18 mouse cellular contexts compared by ENCODE assay signal in the genomic region with DNA sequence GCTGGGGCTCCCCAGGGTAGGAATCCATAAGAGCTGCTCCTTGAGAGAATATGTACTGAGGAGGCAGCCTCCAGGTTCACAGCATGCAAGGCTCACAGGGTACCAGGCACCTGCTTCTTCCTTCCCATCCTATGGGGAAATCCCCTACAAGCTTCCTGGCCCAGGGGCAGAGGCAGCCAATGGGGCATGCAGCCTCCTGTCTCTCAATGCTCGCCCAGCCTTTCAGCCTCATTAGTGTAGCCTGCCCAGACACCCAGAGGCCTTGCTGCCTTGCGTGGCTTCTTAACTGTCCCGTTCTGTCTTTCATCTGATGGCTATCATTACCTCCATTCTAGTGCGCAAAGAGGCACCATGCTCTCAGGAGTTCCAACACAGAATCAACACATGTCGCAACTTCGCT.
DNase-seq lines count a peak whose midpoint lies in the region; ATAC-seq lines count a peak whose summit lies in the region.
"Had no signal": no experiment of that assay in that cellular context is flagged by ENCODE, and none has a peak within 500 bp of the region (broad histone marks: within the 10 kb centered on the region; RNA-seq: fewer than 3 reads in every experiment).

No protein-coding gene starts in this region.

- H3K36me3 ChIP-seq in forebrain, embryonic 12.5 days (replicated peaks): no peaks in the 10 kb centered on the region
- H3K36me3 ChIP-seq in forebrain, embryonic 16.5 days (ENCODE audit: control insufficient read depth, insufficient read depth): no peaks in the 10 kb centered on the region
- 0 out of 2 replicates have a peak, but pooled peaks cover 3% of the 10 kb centered on the region for H3K36me3 ChIP-seq in neural tube, embryonic 12.5 days
- no peaks in the 10 kb centered on the region for H3K36me3 ChIP-seq in midbrain, embryonic 13.5 days
- H3K36me3 ChIP-seq: embryonic facial prominence, embryonic 15.5 days; heart, embryonic 15.5 days; limb, embryonic 15.5 days had no signal

- peak overlapping the region; percentile 61 for H3K27ac ChIP-seq in forebrain, embryonic 12.5 days
- H3K27ac ChIP-seq in forebrain, embryonic 16.5 days (ENCODE audit: low read length): no peak overlapping the region
- 0 out of 2 replicates have a peak overlapping the region, but pooled peaks have one; percentile 42 for H3K27ac ChIP-seq in neural tube, embryonic 12.5 days
- H3K27ac ChIP-seq in midbrain, embryonic 13.5 days: peak overlapping the region; percentile 69
- H3K27ac ChIP-seq: embryonic facial prominence, embryonic 15.5 days; heart, embryonic 15.5 days; kidney, postnatal 0 days; limb, embryonic 15.5 days had no signal

- no peaks in the 10 kb centered on the region for H3K27me3 ChIP-seq in forebrain, embryonic 12.5 days
- H3K27me3 ChIP-seq in forebrain, embryonic 16.5 days (replicated peaks; ENCODE audit: control insufficient read depth, insufficient read depth, low read length): no peaks in the 10 kb centered on the region
- no peaks in the 10 kb centered on the region for H3K27me3 ChIP-seq in neural tube, embryonic 12.5 days (replicated peaks)
- H3K27me3 ChIP-seq in midbrain, embryonic 13.5 days: no peaks in the 10 kb centered on the region
- H3K27me3 ChIP-seq: embryonic facial prominence, embryonic 15.5 days; heart, embryonic 15.5 days had no signal

- no peak for DNase-seq in neural tube, embryonic 10.5 days (ENCODE audit: extremely low spot score, low spot score)
- DNase-seq in ovary, postnatal 14 days (ENCODE audit: low spot score): no peak
- DNase-seq in lung, postnatal 10 days: no peak
- no peak for DNase-seq in left cerebral cortex, postnatal 10 days (ENCODE audit: extremely low spot score in 1 of 2, low spot score in 2 of 2)
- DNase-seq: cerebellum, adult 2 months; gastrocnemius, postnatal 36 days; layer of hippocampus, adult 9-11 months; liver, postnatal 0 days; lung, postnatal 4 days; thymus, postnatal 4 days had no signal

- H3K4me3 ChIP-seq in forebrain, embryonic 12.5 days (replicated peaks): no peak overlapping the region
- no peak overlapping the region for H3K4me3 ChIP-seq in forebrain, embryonic 16.5 days (replicated peaks; ENCODE audit: low read length)
- H3K4me3 ChIP-seq in neural tube, embryonic 12.5 days: no peak overlapping the region
- no peak overlapping the region for H3K4me3 ChIP-seq in midbrain, embryonic 13.5 days (replicated peaks)
- H3K4me3 ChIP-seq: embryonic facial prominence, embryonic 15.5 days; heart, embryonic 15.5 days; limb, embryonic 15.5 days had no signal

- H3K9ac ChIP-seq in forebrain, embryonic 12.5 days: peak overlapping the region; percentile 4; the same call in 1 of the 2 replicates
- H3K9ac ChIP-seq in forebrain, embryonic 16.5 days (replicated peaks; ENCODE audit: low read depth, low read length): no peak overlapping the region
- peak overlapping the region; percentile 3; the same call in 1 of the 2 replicates for H3K9ac ChIP-seq in neural tube, embryonic 12.5 days
- H3K9ac ChIP-seq in midbrain, embryonic 13.5 days (replicated peaks): 0 out of 2 replicates have a peak overlapping the region, but pooled peaks have one; percentile 0
- H3K9ac ChIP-seq: embryonic facial prominence, embryonic 15.5 days; heart, embryonic 15.5 days; limb, embryonic 15.5 days; liver, postnatal 0 days had no signal

- 63% methylated on average over 6 of the region's 6 CpGs for WGBS in forebrain, embryonic 12.5 days
- 54% methylated on average over 6 of the region's 6 CpGs for WGBS in forebrain, embryonic 16.5 days
- WGBS in neural tube, embryonic 12.5 days: 65% methylated on average over 6 of the region's 6 CpGs
- WGBS in midbrain, embryonic 13.5 days: 58% methylated on average over 6 of the region's 6 CpGs

- peaks cover 57% of the 10 kb centered on the region for H3K4me1 ChIP-seq in forebrain, embryonic 12.5 days
- peaks cover 24% of the 10 kb centered on the region for H3K4me1 ChIP-seq in forebrain, embryonic 16.5 days (replicated peaks; ENCODE audit: control insufficient read depth, insufficient read depth, low read length)
- H3K4me1 ChIP-seq in neural tube, embryonic 12.5 days: peaks cover 50% of the 10 kb centered on the region
- H3K4me1 ChIP-seq in midbrain, embryonic 13.5 days (replicated peaks): peaks cover 64% of the 10 kb centered on the region
- H3K4me1 ChIP-seq: heart, embryonic 15.5 days had no signal

- intact Hi-C loops in left cerebral cortex, postnatal 10 days (cut with DNase I): no loop called here

- no peak for ATAC-seq in forebrain, embryonic 12.5 days (ENCODE audit: low FRiP score)
- ATAC-seq in forebrain, embryonic 16.5 days: no peak
- ATAC-seq in neural tube, embryonic 12.5 days (ENCODE audit: low FRiP score, low read depth): no peak
- ATAC-seq in midbrain, embryonic 13.5 days: no peak
- ATAC-seq: liver, postnatal 0 days had no signal

- no peaks in the 10 kb centered on the region; the same call in 1 of the 2 replicates for H3K9me3 ChIP-seq in forebrain, embryonic 12.5 days
- H3K9me3 ChIP-seq in forebrain, embryonic 16.5 days (ENCODE audit: control insufficient read depth, low read length): peaks cover 4% of the 10 kb centered on the region; the same call in 1 of the 2 replicates
- no peaks in the 10 kb centered on the region for H3K9me3 ChIP-seq in neural tube, embryonic 12.5 days
- H3K9me3 ChIP-seq in midbrain, embryonic 13.5 days: 0 out of 2 replicates have a peak, but pooled peaks cover 3% of the 10 kb centered on the region
- H3K9me3 ChIP-seq: embryonic facial prominence, embryonic 15.5 days; heart, embryonic 15.5 days; limb, embryonic 15.5 days had no signal

- no peak overlapping the region for H3K4me2 ChIP-seq in forebrain, embryonic 12.5 days
- H3K4me2 ChIP-seq in forebrain, embryonic 16.5 days (ENCODE audit: low read length): no peak overlapping the region
- no peak overlapping the region for H3K4me2 ChIP-seq in neural tube, embryonic 12.5 days (replicated peaks)
- no peak overlapping the region for H3K4me2 ChIP-seq in midbrain, embryonic 13.5 days (replicated peaks)
- H3K4me2 ChIP-seq: embryonic facial prominence, embryonic 15.5 days; heart, embryonic 15.5 days; limb, embryonic 15.5 days had no signal
